Mouse (Mus musculus) cerebellum, adult 2 months (tissue): Measurements from ENCODE around the gene Tent5c.

ENCODE experiments used
- CTCF ChIP-seq: fragments of 200-500 bp; IDR thresholded peaks from 2 replicates; pipeline ENCODE4 v1.5.1; 2011; ENCODE audit warnings: low read depth, mild to moderate bottlenecking, control low read depth, low read length, moderate library complexity, borderline replicate concordance; ENCODE audit not compliant: insufficient read depth
- POLR2A ChIP-seq: fragments of 200-500 bp; IDR thresholded peaks from 2 replicates; pipeline ENCODE4 v1.6.1; 2011; ENCODE audit warnings: low read length, control low read depth, borderline replicate concordance; ENCODE audit not compliant: insufficient read depth

GRCm38 (mm10) chr3:100463160-100463958, 25.8 kb downstream of the Tent5c start:
- no peak for TF ChIP-seq POLR2A
- no peak for TF ChIP-seq CTCF
